Mouse (Mus musculus) limb, embryonic 14.5 days (tissue): ENCODE results near the gene Ccdc170. TPM values are rescaled to one million over a fixed set of nuclear protein-coding genes. Genes with fewer than 3 reads are reported as not detected.
"Not testable (repeated sequence)": the region's sequence is repeated elsewhere in the genome, so short reads cannot be mapped to it uniquely, and the experiment has no call there.

Experiments used
- ATAC-seq: fragments of 200-750 bp; cut with Nextera tagmentation; 2 replicates; pipeline ENCODE4 v1.8.0; 2017; ENCODE audit warnings: low read depth, moderate number of reproducible peaks, moderate TSS enrichment; ENCODE audit not compliant: low FRiP score
- DNase-seq: peaks from one replicate; pipeline ENCODE4 v3.0.0-alpha.2; 2015; ENCODE audit warnings: low spot score
- H3K27ac ChIP-seq: fragments of 300-500 bp; sonication (generic); replicated peaks from 2 replicates; pipeline ENCODE4 v1.5.1; 2014; ENCODE audit warnings: low read depth, mild to moderate bottlenecking, low read length, moderate library complexity, mixed read lengths
- H3K27me3 ChIP-seq: fragments of 300-500 bp; sonication (generic); 2 replicates; pipeline ENCODE4 v1.6.1; 2014; ENCODE audit warnings: low read length, mixed read lengths; ENCODE audit not compliant: control insufficient read depth, insufficient read depth
- H3K36me3 ChIP-seq: fragments of 300-500 bp; sonication (generic); 2 replicates; pipeline ENCODE4 v1.6.1; 2014; ENCODE audit warnings: mild to moderate bottlenecking, low read length, moderate library complexity, mixed read lengths; ENCODE audit not compliant: control insufficient read depth, insufficient read depth
- H3K4me1 ChIP-seq: fragments of 300-500 bp; sonication (generic); 2 replicates; pipeline ENCODE4 v1.6.1; 2014; ENCODE audit warnings: antibody characterized with exemption, low read length, mixed read lengths; ENCODE audit not compliant: control insufficient read depth, insufficient read depth
- H3K4me2 ChIP-seq: fragments of 300-500 bp; sonication (generic); replicated peaks from 2 replicates; pipeline ENCODE4 v1.6.1; 2014; ENCODE audit warnings: low read depth, mild to moderate bottlenecking, low read length, moderate library complexity; ENCODE audit not compliant: severe bottlenecking
- H3K4me3 ChIP-seq: fragments of 300-500 bp; sonication (generic); replicated peaks from 2 replicates; pipeline ENCODE4 v1.5.1; 2014; ENCODE audit warnings: low read length
- H3K9ac ChIP-seq: fragments of 300-500 bp; sonication (generic); 2 replicates; pipeline ENCODE4 v1.6.1; 2014; ENCODE audit warnings: mild to moderate bottlenecking, low read depth, low read length, moderate library complexity; ENCODE audit not compliant: severe bottlenecking
- H3K9me3 ChIP-seq: fragments of 300-500 bp; sonication (generic); 2 replicates; pipeline ENCODE4 v1.6.1; 2016; ENCODE audit warnings: low read length; ENCODE audit not compliant: control insufficient read depth
- POLR2A ChIP-seq: fragments of 200-500 bp; IDR thresholded peaks from 2 replicates; pipeline ENCODE4 v1.8.0; 2012; ENCODE audit warnings: inconsistent platforms, mild to moderate bottlenecking, moderate library complexity, borderline replicate concordance; ENCODE audit not compliant: insufficient read depth, insufficient read length; ENCODE audit errors: extremely low read depth
- WGBS: fragments of 180-500 bp; shearing (Covaris S2); extraction: QIAGEN DNeasy Blood & Tissue Kit; methylation state at CpG from one replicate; pipeline ENCODE4 v1.1.7; 2014; 5-methylcytosine and 5-hydroxymethylcytosine counted together
- polyA plus RNA-seq, 2 experiments: library from polyadenylated mRNA; depleted of rRNA in 1 of 2; stranded (reverse) in 1 of 2; unstranded in 1 of 2; fragments of >200 nt; fragmentation: Nextera tagmentation in 1 of 2; extraction: Ambion mirVana in 1 of 2; gene quantifications; 2 replicates each; pipeline versions ENCODE4 v1.2.1 to v1.2.3; 2012 to 2014

The Ccdc170 gene
- polyA plus RNA-seq, 2 experiments = 0.11 TPM; not detected in 1

DNA sequence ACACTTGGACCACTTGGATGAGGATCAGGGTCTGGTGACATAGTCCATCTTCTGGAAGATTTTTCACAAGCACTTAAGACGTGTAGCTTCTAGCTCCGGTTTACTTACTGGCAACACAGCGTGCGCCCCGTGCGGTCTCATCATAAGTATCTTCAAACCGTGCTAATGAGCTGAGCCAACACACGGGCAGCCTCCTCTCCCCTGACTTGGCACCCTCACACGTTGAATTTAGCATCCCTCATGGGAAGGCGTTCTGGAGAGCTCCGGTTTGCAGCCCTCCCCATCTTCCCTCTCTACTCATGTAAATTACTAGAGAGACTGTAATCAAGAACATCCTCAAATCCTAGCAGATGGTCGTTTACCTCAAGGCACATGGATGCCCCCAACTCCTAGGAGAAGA is 116.6 kb downstream of the Ccdc170 start:
- H3K27ac ChIP-seq = no peak overlapping the region
- DNase-seq = no peak
- no peak overlapping the region for H3K4me2 ChIP-seq
- H3K9ac ChIP-seq = no peak overlapping the region
- TF ChIP-seq POLR2A = no peak
- H3K36me3 ChIP-seq = no peaks in the 10 kb centered on the region
- no peaks in the 10 kb centered on the region for H3K27me3 ChIP-seq
- no peak overlapping the region for H3K4me3 ChIP-seq
- WGBS = 73% methylated on average over 12 of the region's 12 CpGs
- no peaks in the 10 kb centered on the region for H3K4me1 ChIP-seq
- ATAC-seq = no peak
- H3K9me3 ChIP-seq = no peaks in the 10 kb centered on the region

DNA sequence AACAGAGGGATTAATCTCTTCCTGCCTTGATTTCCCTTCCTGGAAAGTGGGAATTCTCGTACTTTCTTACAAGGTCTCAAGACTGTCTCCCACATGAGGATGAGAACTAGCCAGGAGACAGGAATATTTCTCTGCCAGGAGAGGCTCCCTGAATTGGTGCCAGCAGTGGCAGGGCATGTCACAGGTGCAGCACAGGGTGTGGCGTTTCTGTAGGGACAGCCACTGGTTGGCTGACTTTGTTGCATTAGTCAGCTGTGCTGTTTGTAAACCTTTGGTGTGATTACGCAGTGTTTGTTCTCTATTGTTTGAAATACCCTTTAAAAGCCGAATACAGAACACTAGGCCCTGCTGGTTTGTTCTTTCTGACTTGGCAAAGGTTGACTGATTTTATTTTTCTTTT is 117.3 kb downstream of the Ccdc170 start:
- Histone ChIP-seq H3K4me3 (no peak overlapping the region), H3K9me3 (no peaks in the 10 kb centered on the region), H3K27ac (no peak overlapping the region), H3K36me3 (no peaks in the 10 kb centered on the region), H3K4me1 (no peaks in the 10 kb centered on the region), H3K9ac (no peak overlapping the region), H3K27me3 (no peaks in the 10 kb centered on the region), H3K4me2 (no peak overlapping the region)
- TF ChIP-seq POLR2A = no peak
- ATAC-seq (no peak), DNase-seq (no peak)
- 74% methylated on average over 4 of the region's 4 CpGs for WGBS

DNA sequence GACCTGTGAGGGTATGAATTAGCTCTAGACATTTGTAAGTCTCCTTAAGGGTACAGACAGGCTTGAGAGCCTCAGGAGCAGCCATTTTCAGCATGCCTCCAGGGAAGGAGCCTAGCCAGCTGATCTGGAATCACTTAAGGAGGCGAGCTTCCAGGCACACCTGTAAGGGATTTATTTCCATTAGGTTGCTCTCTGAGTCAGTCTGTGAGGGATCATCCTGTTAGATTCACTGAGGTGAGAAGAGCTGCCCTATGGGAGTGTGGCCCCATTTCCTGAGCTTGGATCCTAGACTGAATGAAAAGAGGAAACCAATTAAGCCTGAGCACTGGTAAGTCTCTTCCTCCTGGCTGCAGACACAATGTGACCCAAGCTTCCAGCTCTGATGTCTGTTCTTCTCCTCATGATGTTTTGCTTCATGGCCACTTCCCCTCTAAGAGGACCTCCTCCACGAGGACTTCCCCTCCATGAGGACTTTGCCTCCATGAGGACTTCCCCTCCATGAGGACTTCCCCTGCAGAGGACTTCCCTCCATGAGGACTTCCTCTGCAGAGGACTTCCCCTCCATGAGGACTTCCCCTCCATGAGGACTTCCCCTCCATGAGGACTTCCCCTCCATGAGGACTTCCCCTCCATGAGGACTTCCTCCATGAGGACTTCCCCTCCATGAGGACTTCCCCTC is 118.6 kb downstream of the Ccdc170 start:
- peak; percentile 33 for DNase-seq
- 38% methylated on average over 2 of the region's 2 CpGs for WGBS
- ATAC-seq = peak; percentile 62; the same call in 1 of the 2 replicates
- Histone ChIP-seq H3K27ac (no peak overlapping the region), H3K9ac (no peak overlapping the region), H3K36me3 (no peaks in the 10 kb centered on the region), H3K4me1 (no peaks in the 10 kb centered on the region), H3K27me3 (no peaks in the 10 kb centered on the region), H3K4me2 (no peak overlapping the region), H3K4me3 (no peak overlapping the region), H3K9me3 (no peaks in the 10 kb centered on the region)
- TF ChIP-seq POLR2A = no peak

DNA sequence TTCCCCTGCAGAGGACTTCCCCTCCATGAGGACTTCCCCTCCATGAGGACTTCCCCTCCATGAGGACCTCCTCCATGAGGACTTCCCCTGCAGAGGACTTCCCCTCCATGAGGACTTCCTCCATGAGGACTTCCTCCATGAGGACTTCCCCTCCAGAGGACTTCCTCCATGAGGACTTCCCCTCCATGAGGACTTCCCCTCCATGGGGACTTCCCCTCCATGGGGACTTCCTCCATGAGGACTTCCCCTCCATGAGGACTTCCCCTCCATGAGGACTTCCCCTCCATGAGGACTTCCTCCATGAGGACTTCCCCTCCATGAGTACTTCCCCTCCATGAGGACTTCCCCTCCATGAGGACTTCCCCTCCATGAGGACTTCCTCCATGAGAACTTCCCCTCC is 119.3 kb downstream of the Ccdc170 start:
- not testable (repeated sequence) for H3K27me3 ChIP-seq, H3K4me3 ChIP-seq, H3K36me3 ChIP-seq, H3K9me3 ChIP-seq, DNase-seq, H3K27ac ChIP-seq, H3K4me2 ChIP-seq, H3K9ac ChIP-seq, ATAC-seq, H3K4me1 ChIP-seq

DNA sequence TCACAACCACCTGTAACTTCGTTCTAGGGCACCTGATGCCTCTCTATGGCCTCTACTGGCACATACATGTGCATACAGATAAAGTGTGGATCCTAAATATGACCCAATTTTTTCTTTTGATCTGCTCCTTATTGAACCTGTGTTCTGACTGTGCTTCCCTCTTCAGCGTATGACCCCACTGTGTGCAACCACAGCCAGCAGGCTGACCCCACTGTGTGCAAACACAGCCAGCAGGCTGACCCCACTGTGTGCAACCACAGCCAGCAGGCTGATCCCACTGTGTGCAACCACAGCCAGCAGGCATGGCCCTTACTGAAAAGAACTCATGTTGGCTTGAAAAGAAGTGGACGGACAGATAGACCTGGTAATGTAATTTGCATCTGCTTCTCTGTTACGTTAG is 120.2 kb downstream of the Ccdc170 start:
- Histone ChIP-seq H3K27ac (no peak overlapping the region), H3K9ac (no peak overlapping the region), H3K27me3 (no peaks in the 10 kb centered on the region), H3K36me3 (no peaks in the 10 kb centered on the region), H3K4me1 (no peaks in the 10 kb centered on the region), H3K4me2 (no peak overlapping the region), H3K9me3 (no peaks in the 10 kb centered on the region), H3K4me3 (no peak overlapping the region)
- TF ChIP-seq POLR2A = no peak
- WGBS = 71% methylated on average over 4 of the region's 4 CpGs
- DNase-seq (no peak), ATAC-seq (no peak)
